Mouse (Mus musculus) bone marrow, adult 2 months (tissue): ENCODE data around the gene Cab39l. TPM values are rescaled to one million over a fixed set of nuclear protein-coding genes. Genes with fewer than 3 reads are reported as not detected.
A peak's percentile ranks its signal among the peaks of the same experiment; 100 is the strongest.

Experiments used
- H3K27ac ChIP-seq: fragments of 200-500 bp; 2 replicates; pipeline ENCODE4 v1.5.1; 2012; ENCODE audit warnings: low read depth, mild to moderate bottlenecking, control low read depth, inconsistent platforms, low read length; ENCODE audit not compliant: control insufficient read depth, poor library complexity, insufficient read depth
- H3K4me1 ChIP-seq: fragments of 200-500 bp; 2 replicates; pipeline ENCODE4 v1.6.1; 2011; ENCODE audit warnings: low read length; ENCODE audit not compliant: control insufficient read depth, insufficient read depth
- H3K4me3 ChIP-seq: fragments of 200-500 bp; replicated peaks from 2 replicates; pipeline ENCODE3; 2011; ENCODE audit warnings: mild to moderate bottlenecking, low read depth, low read length, control low read depth; ENCODE audit not compliant: control insufficient read depth
- CTCF ChIP-seq: fragments of 200-500 bp; IDR thresholded peaks from 2 replicates; pipeline ENCODE4 v1.5.1; 2011; ENCODE audit warnings: low read length, control low read depth; ENCODE audit not compliant: control insufficient read depth, insufficient read depth
- POLR2A ChIP-seq: fragments of 200-500 bp; IDR thresholded peaks from 2 replicates; pipeline ENCODE4 v1.6.1; 2011; ENCODE audit warnings: low read depth, mild to moderate bottlenecking, control low read depth, low read length, borderline replicate concordance; ENCODE audit not compliant: control insufficient read depth
- WGBS: fragments of 180-500 bp; shearing (Covaris S2); methylation state at CpG from one replicate; pipeline ENCODE4 v1.1.7; 2018; 5-methylcytosine and 5-hydroxymethylcytosine counted together
- polyA plus RNA-seq: library from polyadenylated mRNA; stranded (reverse); fragments of >200 nt; gene quantifications from 2 replicates; pipeline ENCODE4 v1.2.4, GENCODE M21; 2011; ENCODE audit warnings: low replicate concordance; ENCODE audit not compliant: missing spikeins, insufficient read depth, insufficient read length

Cab39l gene
- polyA plus RNA-seq, 1 experiment: 11.7 TPM

DNA sequence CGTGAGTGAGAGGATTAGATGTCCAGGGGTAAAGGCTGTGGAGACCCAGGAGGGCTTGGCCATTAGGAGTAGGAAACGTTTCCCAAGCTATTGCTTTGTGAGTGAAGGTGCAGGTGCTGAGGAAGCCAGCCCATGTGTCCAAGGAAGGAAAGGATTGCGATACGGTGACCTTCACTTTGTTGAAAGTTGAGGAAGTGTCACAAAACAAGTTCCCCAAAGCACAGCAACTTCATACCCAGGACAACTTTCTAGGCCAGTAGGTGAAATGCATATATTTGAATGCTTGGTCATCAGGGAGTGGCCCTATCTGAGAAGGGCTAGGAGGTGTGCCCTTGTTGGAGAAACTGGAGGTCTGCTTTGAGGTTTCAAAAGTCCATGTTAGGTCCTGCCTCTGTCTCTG is 116.3 kb downstream of the Cab39l start:
- WGBS: 22% methylated on average over 4 of the region's 4 CpGs

DNA sequence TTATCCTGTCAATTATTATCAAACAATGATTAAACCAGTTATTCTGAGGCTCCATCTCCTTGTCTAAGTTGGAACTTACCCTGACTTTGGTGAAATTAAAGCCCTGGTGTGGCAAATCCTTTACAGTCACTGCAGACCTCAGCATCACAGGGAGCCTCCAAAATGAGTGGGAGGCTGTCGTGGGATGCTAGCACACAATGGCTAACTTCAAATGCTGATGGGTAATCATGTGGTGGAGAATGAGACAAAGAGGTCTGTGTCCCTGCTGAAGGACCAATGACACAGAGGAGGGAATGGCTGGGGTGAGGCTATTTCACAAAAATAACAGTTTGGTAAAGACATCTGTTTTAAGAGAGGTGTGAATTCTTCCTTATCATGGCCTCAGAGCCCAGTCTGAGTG is 117.1 kb downstream of the Cab39l start:
- peak overlapping the region; percentile 62; the same call in 1 of the 2 replicates for H3K27ac ChIP-seq
- WGBS: 83% methylated on average over 1 of the region's 1 CpGs

More for the DNA sequence above, 116.3 kb downstream of the Cab39l start:
- no peak for TF ChIP-seq POLR2A
- no peak for TF ChIP-seq CTCF
- Histone ChIP-seq H3K4me3 (no peak overlapping the region), H3K27ac (peak overlapping the region; percentile 80), H3K4me1 (peaks cover 4% of the 10 kb centered on the region; the same call in 1 of the 2 replicates)

GRCm38 (mm10) chr14:59566756-59567155 is 126.0 kb downstream of the Cab39l start:
- Histone ChIP-seq H3K4me1 (no peaks in the 10 kb centered on the region), H3K4me3 (no peak overlapping the region), H3K27ac (no peak overlapping the region)
- WGBS: 86% methylated on average over 6 of the region's 6 CpGs
- TF ChIP-seq POLR2A (no peak), CTCF (no peak)

More for the DNA sequence above, 117.1 kb downstream of the Cab39l start:
- Histone ChIP-seq H3K4me3 (no peak overlapping the region), H3K4me1 (peaks cover 4% of the 10 kb centered on the region; the same call in 1 of the 2 replicates)
- TF ChIP-seq CTCF (no peak), POLR2A (no peak)

GRCm38 (mm10) chr14:59576385-59576784 is 135.6 kb downstream of the Cab39l start:
- Histone ChIP-seq H3K4me1 (peaks cover 1% of the 10 kb centered on the region; the same call in 1 of the 2 replicates), H3K27ac (no peak overlapping the region), H3K4me3 (no peak overlapping the region)
- 92% methylated on average over 5 of the region's 5 CpGs for WGBS
- TF ChIP-seq CTCF (no peak), POLR2A (no peak)

GRCm38 (mm10) chr14:59590614-59591013 is 149.8 kb downstream of the Cab39l start:
- no peaks in the 10 kb centered on the region; the same call in 1 of the 2 replicates for H3K4me1 ChIP-seq
- no peak overlapping the region for H3K27ac ChIP-seq
- no peak overlapping the region for H3K4me3 ChIP-seq
- TF ChIP-seq CTCF (0 out of 2 replicates have a peak, but pooled peaks have one; percentile 9), POLR2A (no peak)
- 67% methylated on average over 1 of the region's 1 CpGs for WGBS

DNA sequence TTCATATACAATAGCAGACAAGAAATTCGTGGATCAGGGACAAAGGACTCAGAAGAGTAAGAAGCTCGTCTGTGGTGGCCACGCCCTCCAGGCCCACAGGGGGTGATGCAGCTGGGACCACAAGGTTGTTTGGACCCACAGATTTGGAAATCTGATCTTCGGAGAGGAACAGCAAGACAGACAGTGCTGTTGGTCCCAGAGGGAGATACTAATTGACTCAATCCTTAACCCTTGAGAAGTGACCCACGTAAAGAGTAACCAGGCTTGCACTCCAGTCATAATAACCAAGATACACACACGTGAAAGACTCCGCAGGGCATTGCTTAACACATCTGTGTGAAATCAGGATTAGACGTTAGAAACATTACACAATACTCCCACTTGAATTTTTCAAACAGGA is 151.1 kb downstream of the Cab39l start:
- Histone ChIP-seq H3K4me3 (no peak overlapping the region), H3K27ac (no peak overlapping the region), H3K4me1 (no peaks in the 10 kb centered on the region; the same call in 1 of the 2 replicates)
- TF ChIP-seq POLR2A (no peak), CTCF (no peak)
- 34% methylated on average over 8 of the region's 8 CpGs for WGBS

DNA sequence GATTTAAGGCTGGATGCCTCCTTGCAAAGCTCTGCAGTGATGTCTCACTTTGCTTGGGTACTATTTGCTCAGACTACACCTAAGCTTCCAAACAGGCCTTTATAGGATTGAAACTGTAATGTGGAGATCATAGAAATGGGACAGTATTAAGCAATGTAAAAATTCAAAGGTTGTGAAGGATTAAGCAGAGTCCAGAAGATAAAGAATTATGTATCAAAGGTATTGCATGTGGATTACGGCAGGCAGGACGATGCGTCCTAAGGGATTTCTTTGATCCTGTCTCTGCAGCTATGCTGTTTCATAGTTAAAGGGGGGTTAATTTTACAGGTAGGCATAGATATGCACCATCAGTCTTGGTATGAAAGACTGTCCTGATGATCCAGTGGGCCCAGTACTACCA is 151.8 kb downstream of the Cab39l start:
- H3K4me1 ChIP-seq: no peaks in the 10 kb centered on the region; the same call in 1 of the 2 replicates
- WGBS: 91% methylated on average over 3 of the region's 3 CpGs
- no peak for TF ChIP-seq POLR2A
- no peak for TF ChIP-seq CTCF

DNA sequence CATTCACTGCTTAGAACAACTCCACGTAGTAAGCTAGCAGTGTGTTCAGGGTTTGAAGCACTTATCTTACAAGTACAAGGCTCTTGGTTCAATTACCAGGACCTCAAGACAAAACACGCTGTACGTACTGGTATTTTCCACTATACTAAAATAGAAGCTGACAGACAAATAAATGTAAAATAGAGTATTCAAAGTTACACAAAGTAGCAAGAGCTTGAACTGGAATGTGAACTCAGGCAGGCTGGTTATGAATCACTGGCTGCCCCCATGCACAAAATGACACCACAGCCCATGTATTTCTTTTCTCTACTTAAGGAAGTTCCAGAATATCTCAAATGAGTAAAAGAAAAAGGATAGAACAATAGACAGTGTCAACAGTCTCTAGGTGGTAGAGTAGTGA is 154.2 kb downstream of the Cab39l start:
- Histone ChIP-seq H3K4me1 (no peaks in the 10 kb centered on the region; the same call in 1 of the 2 replicates), H3K27ac (no peak overlapping the region), H3K4me3 (no peak overlapping the region)
- no peak for TF ChIP-seq POLR2A
- TF ChIP-seq CTCF: no peak
- 91% methylated on average over 3 of the region's 3 CpGs for WGBS

More for the DNA sequence above, 151.8 kb downstream of the Cab39l start:
- Histone ChIP-seq H3K27ac (no peak overlapping the region), H3K4me3 (no peak overlapping the region)

GRCm38 (mm10) chr14:59597398-59598259 is 156.9 kb downstream of the Cab39l start, which contains the start of gene Cdadc1:
TSS of gene Cdadc1 (minus strand) at chr14:59597959.
- H3K27ac ChIP-seq: peak within 1 kb of the TSS; percentile 62
- TF ChIP-seq CTCF (no peak), POLR2A (peak; percentile 70; the same call in 1 of the 2 replicates)
- 1% methylated on average over 48 of the region's 48 CpGs for whole genome bisulfite sequencing
- H3K4me1 ChIP-seq: no peaks in the 10 kb centered on the region; the same call in 1 of the 2 replicates
- H3K4me3 ChIP-seq: peak within 1 kb of the TSS; percentile 97
